Mouse (Mus musculus) heart, adult 2 months (tissue): Measurements from ENCODE around the gene Mrtfa.

ENCODE experiments used
- CTCF ChIP-seq: fragments of 200-600 bp; IDR thresholded peaks from 2 replicates; pipeline ENCODE4 v1.8.1; 2022; ENCODE audit warnings: antibody characterized with exemption, mild to moderate bottlenecking, moderate library complexity
- POLR2A ChIP-seq: fragments of 200-500 bp; IDR thresholded peaks from 2 replicates; pipeline ENCODE4 v1.6.1; 2011; ENCODE audit warnings: mild to moderate bottlenecking, low read depth, low read length, control low read depth; ENCODE audit not compliant: insufficient read depth

GRCm38 (mm10) chr15:81229791-81230190, 39.2 kb upstream of the Mrtfa start:
- TF ChIP-seq POLR2A, result no peak
- no peak for TF ChIP-seq CTCF
